Mouse (Mus musculus): ENCODE data around the gene Stxbp2. TPM values are rescaled to one million over a fixed set of nuclear protein-coding genes. Genes with fewer than 3 reads are reported as not detected.

The Stxbp2 gene
- polyA plus RNA-seq, 1 experiment from 2014 or later = 41.4 TPM

DNA sequence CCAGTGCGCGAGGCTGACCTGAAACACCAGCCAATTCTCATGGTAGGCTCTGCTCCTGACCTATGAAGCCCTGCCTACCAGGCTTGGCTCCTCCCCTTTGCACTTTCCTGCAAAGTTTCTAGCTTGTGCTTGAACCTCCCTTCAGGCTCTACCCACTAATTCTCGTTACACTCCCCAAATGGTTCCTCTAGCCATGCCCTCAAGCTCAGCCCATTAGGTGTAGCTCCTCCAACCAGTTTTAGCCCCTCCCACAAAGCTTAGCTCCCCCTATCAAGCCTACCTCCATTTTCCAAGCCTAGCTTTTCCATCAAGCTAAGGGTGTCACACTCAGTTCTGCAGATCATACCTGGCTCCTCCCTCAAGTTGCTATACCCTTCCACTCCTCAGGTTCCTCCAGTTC lies 32.7 kb upstream of the Stxbp2 start:
- H3K9ac ChIP-seq (ENCODE audit: low read depth, low read length) = no peak overlapping the region
- no peaks in the 10 kb centered on the region for H3K4me1 ChIP-seq (ENCODE audit: control insufficient read depth, insufficient read depth, low read length)
- 91% methylated on average over 3 of the region's 3 CpGs for WGBS
- H3K4me2 ChIP-seq (ENCODE audit: low read length) = no peak overlapping the region
- H3K36me3 ChIP-seq (ENCODE audit: control insufficient read depth, insufficient read depth, low read length) = peaks cover 35% of the 10 kb centered on the region
- H3K27ac ChIP-seq (ENCODE audit: low read length) = no peak overlapping the region
- H3K4me3 ChIP-seq (ENCODE audit: low read depth, low read length) = no peak overlapping the region
- no peaks in the 10 kb centered on the region for H3K27me3 ChIP-seq (ENCODE audit: control insufficient read depth, insufficient read depth, low read depth, low read length)
- no peaks in the 10 kb centered on the region for H3K9me3 ChIP-seq (replicated peaks; ENCODE audit: control insufficient read depth, low read length, poor library complexity, severe bottlenecking)
- ATAC-seq = no peak

GRCm38 (mm10) chr8:3599219-3599618 lies 31.5 kb upstream of the Stxbp2 start:
- no peak for ATAC-seq

DNA sequence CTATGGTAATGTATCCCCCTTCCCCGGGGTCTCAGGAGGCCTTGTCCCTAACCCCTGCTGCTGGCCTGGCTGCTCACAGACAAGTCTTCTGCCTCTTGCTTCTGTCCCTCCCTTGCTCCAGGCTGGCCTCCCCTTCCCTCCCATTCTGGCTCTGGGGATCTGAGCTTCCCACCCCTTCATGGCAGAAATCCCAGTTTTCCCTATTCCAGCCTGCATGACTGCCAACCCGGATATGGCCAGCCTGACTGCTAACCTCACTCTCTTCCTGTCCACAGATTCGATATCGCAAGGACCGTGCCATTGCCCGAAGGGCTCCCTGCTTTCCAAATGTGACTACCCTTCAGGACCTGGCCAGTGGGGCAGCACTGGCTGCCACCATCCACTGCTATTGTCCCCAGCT lies 30.4 kb upstream of the Stxbp2 start:
- Histone ChIP-seq H3K4me2 (ENCODE audit: low read length) (no peak overlapping the region), H3K9ac (ENCODE audit: low read depth, low read length) (no peak overlapping the region), H3K9me3 (replicated peaks; ENCODE audit: control insufficient read depth, low read length, poor library complexity, severe bottlenecking) (no peaks in the 10 kb centered on the region), H3K27ac (ENCODE audit: low read length) (no peak overlapping the region), H3K36me3 (ENCODE audit: control insufficient read depth, insufficient read depth, low read length) (peaks cover 52% of the 10 kb centered on the region), H3K4me3 (ENCODE audit: low read depth, low read length) (no peak overlapping the region), H3K4me1 (ENCODE audit: control insufficient read depth, insufficient read depth, low read length) (no peaks in the 10 kb centered on the region), H3K27me3 (ENCODE audit: control insufficient read depth, insufficient read depth, low read depth, low read length) (no peaks in the 10 kb centered on the region)
- no peak for ATAC-seq
- 91% methylated on average over 6 of the region's 6 CpGs for WGBS

More at GRCm38 (mm10) chr8:3599219-3599618, 31.5 kb upstream of the Stxbp2 start:
- H3K9ac ChIP-seq (ENCODE audit: low read depth, low read length) = no peak overlapping the region
- no peak overlapping the region for H3K27ac ChIP-seq (ENCODE audit: low read length)
- WGBS = 86% methylated on average over 1 of the region's 1 CpGs
- peaks cover 44% of the 10 kb centered on the region for H3K36me3 ChIP-seq (ENCODE audit: control insufficient read depth, insufficient read depth, low read length)
- no peaks in the 10 kb centered on the region for H3K27me3 ChIP-seq (ENCODE audit: control insufficient read depth, insufficient read depth, low read depth, low read length)
- H3K4me3 ChIP-seq (ENCODE audit: low read depth, low read length) = no peak overlapping the region
- no peaks in the 10 kb centered on the region for H3K4me1 ChIP-seq (ENCODE audit: control insufficient read depth, insufficient read depth, low read length)
- H3K9me3 ChIP-seq (replicated peaks; ENCODE audit: control insufficient read depth, low read length, poor library complexity, severe bottlenecking) = no peaks in the 10 kb centered on the region
- no peak overlapping the region for H3K4me2 ChIP-seq (ENCODE audit: low read length)

- Histone ChIP-seq H3K4me2 (ENCODE audit: low read length) (no peak overlapping the region), H3K9me3 (replicated peaks; ENCODE audit: control insufficient read depth, low read length, poor library complexity, severe bottlenecking) (no peaks in the 10 kb centered on the region), H3K27ac (ENCODE audit: low read length) (no peak overlapping the region), H3K4me3 (ENCODE audit: low read depth, low read length) (no peak overlapping the region), H3K27me3 (ENCODE audit: control insufficient read depth, insufficient read depth, low read depth, low read length) (no peaks in the 10 kb centered on the region), H3K9ac (ENCODE audit: low read depth, low read length) (no peak overlapping the region), H3K4me1 (ENCODE audit: control insufficient read depth, insufficient read depth, low read length) (no peaks in the 10 kb centered on the region), H3K36me3 (ENCODE audit: control insufficient read depth, insufficient read depth, low read length) (peaks cover 68% of the 10 kb centered on the region)
- no peak for ATAC-seq
- WGBS = 89% methylated on average over 13 of the region's 13 CpGs
Observed at GRCm38 (mm10) chr8:3603439-3603838, 27.3 kb upstream of the Stxbp2 start.

DNA sequence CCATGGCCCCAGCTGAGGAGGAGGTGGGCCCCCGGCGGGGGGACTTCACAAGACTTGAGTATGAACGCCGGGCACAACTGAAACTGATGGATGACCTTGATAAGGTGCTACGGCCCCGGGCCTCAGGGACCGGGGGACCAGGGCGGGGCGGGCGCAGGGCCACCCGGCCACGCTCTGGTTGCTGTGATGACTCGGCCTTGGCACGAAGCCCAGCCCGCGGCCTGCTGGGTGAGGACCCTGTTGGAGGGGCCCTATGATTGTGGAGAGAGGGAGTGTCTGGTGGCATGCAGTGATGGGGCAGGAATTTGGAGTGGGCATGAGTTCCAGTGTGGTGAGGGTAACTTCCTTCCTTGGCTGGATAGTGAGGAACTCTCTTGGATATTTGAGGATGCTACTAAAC lies 24.2 kb upstream of the Stxbp2 start:
- 90% methylated on average over 16 of the region's 16 CpGs for WGBS

DNA sequence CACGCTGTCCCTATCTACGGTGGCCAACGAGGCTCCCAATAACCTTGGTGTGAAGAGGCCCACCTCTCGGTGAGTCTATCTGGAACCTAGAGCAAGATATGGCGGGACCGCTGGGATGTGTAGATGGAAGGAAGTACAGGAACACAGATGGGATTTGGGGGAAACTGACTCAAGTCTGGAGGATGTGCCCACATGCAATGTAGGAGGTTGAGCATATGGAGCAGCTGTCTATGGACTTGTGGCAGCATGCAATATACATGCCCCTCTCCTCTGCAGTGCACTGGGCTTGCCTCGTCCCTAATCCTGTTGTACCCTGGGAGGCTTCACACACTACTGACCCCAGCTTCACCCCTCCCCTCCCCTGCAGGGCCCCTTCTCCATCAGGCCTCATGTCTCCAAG lies 22.9 kb upstream of the Stxbp2 start:
- H3K9ac ChIP-seq (ENCODE audit: low read depth, low read length) = no peak overlapping the region
- H3K27me3 ChIP-seq (ENCODE audit: control insufficient read depth, insufficient read depth, low read depth, low read length) = no peaks in the 10 kb centered on the region
- WGBS = 84% methylated on average over 7 of the region's 7 CpGs
- H3K9me3 ChIP-seq (replicated peaks; ENCODE audit: control insufficient read depth, low read length, poor library complexity, severe bottlenecking) = no peaks in the 10 kb centered on the region
- no peak overlapping the region for H3K4me2 ChIP-seq (ENCODE audit: low read length)
- H3K4me1 ChIP-seq (ENCODE audit: control insufficient read depth, insufficient read depth, low read length) = no peaks in the 10 kb centered on the region
- no peak overlapping the region for H3K4me3 ChIP-seq (ENCODE audit: low read depth, low read length)
- ATAC-seq = no peak
- no peak overlapping the region for H3K27ac ChIP-seq (ENCODE audit: low read length)
- peaks cover 57% of the 10 kb centered on the region for H3K36me3 ChIP-seq (ENCODE audit: control insufficient read depth, insufficient read depth, low read length)

More for the DNA sequence above, 24.2 kb upstream of the Stxbp2 start:
- no peak overlapping the region for H3K4me2 ChIP-seq (ENCODE audit: low read length)
- H3K4me3 ChIP-seq (ENCODE audit: low read depth, low read length) = no peak overlapping the region
- peaks cover 63% of the 10 kb centered on the region for H3K36me3 ChIP-seq (ENCODE audit: control insufficient read depth, insufficient read depth, low read length)
- H3K27me3 ChIP-seq (ENCODE audit: control insufficient read depth, insufficient read depth, low read depth, low read length) = no peaks in the 10 kb centered on the region
- H3K9ac ChIP-seq (ENCODE audit: low read depth, low read length) = no peak overlapping the region
- no peaks in the 10 kb centered on the region for H3K4me1 ChIP-seq (ENCODE audit: control insufficient read depth, insufficient read depth, low read length)
- no peak for ATAC-seq
- no peaks in the 10 kb centered on the region for H3K9me3 ChIP-seq (replicated peaks; ENCODE audit: control insufficient read depth, low read length, poor library complexity, severe bottlenecking)
- H3K27ac ChIP-seq (ENCODE audit: low read length) = no peak overlapping the region

DNA sequence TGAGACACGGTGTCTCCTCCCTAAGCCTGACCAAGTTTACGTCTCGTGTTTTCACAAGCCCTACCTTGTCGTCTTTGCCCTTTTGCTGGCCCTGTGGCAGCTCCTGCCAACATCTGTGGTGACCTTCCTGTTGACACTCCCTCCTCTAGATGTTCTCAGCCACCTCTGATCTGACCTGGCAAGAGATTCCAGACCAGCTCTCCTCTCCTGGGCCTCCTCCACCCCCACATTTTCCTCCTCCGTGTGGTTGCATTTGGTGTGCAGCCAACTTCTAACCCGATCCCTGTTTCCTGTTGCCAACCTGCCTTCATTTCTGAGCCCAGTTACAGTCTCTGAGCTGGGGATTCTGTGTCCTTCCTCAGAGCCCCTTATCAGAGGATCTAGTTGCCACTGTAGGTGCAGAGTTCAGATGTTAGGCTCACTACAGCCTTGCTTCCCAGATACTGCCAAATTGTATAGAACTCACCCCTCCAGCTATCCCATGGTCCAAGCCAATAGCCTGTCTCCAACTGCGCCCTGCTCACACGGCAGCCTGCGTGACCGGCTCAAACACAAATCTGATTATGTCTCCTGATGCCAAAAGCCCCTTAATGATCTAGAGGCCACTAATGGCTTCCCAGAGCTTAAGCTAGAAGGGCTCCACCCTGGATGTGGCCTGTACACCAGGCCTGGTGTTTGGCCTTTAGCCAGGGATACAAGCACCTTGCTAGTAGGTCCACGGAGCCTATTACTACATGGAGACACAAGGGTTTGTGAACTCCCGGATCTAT lies 21.5 kb upstream of the Stxbp2 start:
- no peaks in the 10 kb centered on the region for H3K9me3 ChIP-seq (replicated peaks; ENCODE audit: control insufficient read depth, low read length, poor library complexity, severe bottlenecking)
- H3K4me1 ChIP-seq (ENCODE audit: control insufficient read depth, insufficient read depth, low read length) = no peaks in the 10 kb centered on the region
- H3K36me3 ChIP-seq (ENCODE audit: control insufficient read depth, insufficient read depth, low read length) = peaks cover 56% of the 10 kb centered on the region
- WGBS = 86% methylated on average over 12 of the region's 12 CpGs
- ATAC-seq = no peak
- no peak overlapping the region for H3K9ac ChIP-seq (ENCODE audit: low read depth, low read length)
- H3K4me3 ChIP-seq (ENCODE audit: low read depth, low read length) = no peak overlapping the region
- H3K27me3 ChIP-seq (ENCODE audit: control insufficient read depth, insufficient read depth, low read depth, low read length) = no peaks in the 10 kb centered on the region
- H3K27ac ChIP-seq (ENCODE audit: low read length) = no peak overlapping the region
- H3K4me2 ChIP-seq (ENCODE audit: low read length) = no peak overlapping the region

- WGBS = 92% methylated on average over 6 of the region's 6 CpGs
- H3K36me3 ChIP-seq (ENCODE audit: control insufficient read depth, insufficient read depth, low read length) = peaks cover 56% of the 10 kb centered on the region
- H3K4me2 ChIP-seq (ENCODE audit: low read length) = no peak overlapping the region
- H3K27ac ChIP-seq (ENCODE audit: low read length) = no peak overlapping the region
- H3K27me3 ChIP-seq (ENCODE audit: control insufficient read depth, insufficient read depth, low read depth, low read length) = no peaks in the 10 kb centered on the region
- H3K9me3 ChIP-seq (replicated peaks; ENCODE audit: control insufficient read depth, low read length, poor library complexity, severe bottlenecking) = no peaks in the 10 kb centered on the region
- H3K4me1 ChIP-seq (ENCODE audit: control insufficient read depth, insufficient read depth, low read length) = no peaks in the 10 kb centered on the region
- H3K9ac ChIP-seq (ENCODE audit: low read depth, low read length) = no peak overlapping the region
- ATAC-seq = no peak
- H3K4me3 ChIP-seq (ENCODE audit: low read depth, low read length) = no peak overlapping the region
Observed at GRCm38 (mm10) chr8:3609816-3610150, 21.0 kb upstream of the Stxbp2 start.

- H3K9ac ChIP-seq (ENCODE audit: low read depth, low read length) = peak within 1 kb of the TSS; percentile 68
- peaks cover 18% of the 10 kb centered on the region for H3K4me1 ChIP-seq (ENCODE audit: control insufficient read depth, insufficient read depth, low read length)
- H3K9me3 ChIP-seq (replicated peaks; ENCODE audit: control insufficient read depth, low read length, poor library complexity, severe bottlenecking) = no peaks in the 10 kb centered on the region
- no peaks in the 10 kb centered on the region for H3K27me3 ChIP-seq (ENCODE audit: control insufficient read depth, insufficient read depth, low read depth, low read length)
- peaks cover 10% of the 10 kb centered on the region for H3K36me3 ChIP-seq (ENCODE audit: control insufficient read depth, insufficient read depth, low read length)
- peak within 1 kb of the TSS; percentile 93 for H3K4me2 ChIP-seq (ENCODE audit: low read length)
- peak; percentile 96 for ATAC-seq
- peak within 1 kb of the TSS; percentile 68 for H3K4me3 ChIP-seq (ENCODE audit: low read depth, low read length)
- WGBS = under 1% methylated on average over 37 of the region's 37 CpGs
- peak within 1 kb of the TSS; percentile 23; the same call in 1 of the 2 replicates for H3K27ac ChIP-seq (ENCODE audit: low read length)
Observed at GRCm38 (mm10) chr8:3621199-3621970, 9.4 kb upstream of the Stxbp2 start, which contains the start of the genes Xab2 and Pet100. Gene Xab2, minus strand, starts transcription at chr8:3621316. Gene Pet100, plus strand, starts transcription at chr8:3621548.

Data from midbrain, embryonic 16.5 days (tissue).